Mouse (Mus musculus): ENCODE measurements around the gene Lrp6.

- TF ChIP-seq CTCF (IDR thresholded peaks at IDR 0.05; ENCODE audit: control insufficient read depth, insufficient read depth, low read length), result no peak
- TF ChIP-seq POLR2A (IDR thresholded peaks at IDR 0.05; ENCODE audit: borderline replicate concordance, control insufficient read depth, low read depth, low read length), result no peak
Measured at GRCm38 (mm10) chr6:134499089-134499488, 67.7 kb downstream of the Lrp6 start.

Data from bone marrow, adult 2 months (tissue).